Mouse (Mus musculus) bone marrow macrophage, adult 2 months (primary cell): Measurements from ENCODE around the gene Cs.

Source experiments
- CTCF ChIP-seq: IDR thresholded peaks from 2 replicates; pipeline ENCODE4 v1.5.1; 2012; ENCODE audit warnings: low read depth, mild to moderate bottlenecking, low read length, moderate library complexity
- POLR2A ChIP-seq: IDR thresholded peaks from 2 replicates; pipeline ENCODE4 v1.6.1; 2012; ENCODE audit warnings: mild to moderate bottlenecking, low read depth, low read length, borderline replicate concordance

- TF ChIP-seq CTCF, result no peak
- TF ChIP-seq POLR2A, result no peak
Measured at GRCm38 (mm10) chr10:128344568-128345275, 7.2 kb downstream of the Cs start.
